Mouse (Mus musculus) cerebellum, adult 9-10 months (tissue): ENCODE data around the gene Ppp3ca.
"Not testable (repeated sequence)": the region's sequence is repeated elsewhere in the genome, so short reads cannot be mapped to it uniquely, and the experiment has no call there.

ENCODE experiments used
- DNase-seq: peaks from one replicate; pipeline ENCODE4 v3.0.0; 2022

Ppp3ca gene

DNA sequence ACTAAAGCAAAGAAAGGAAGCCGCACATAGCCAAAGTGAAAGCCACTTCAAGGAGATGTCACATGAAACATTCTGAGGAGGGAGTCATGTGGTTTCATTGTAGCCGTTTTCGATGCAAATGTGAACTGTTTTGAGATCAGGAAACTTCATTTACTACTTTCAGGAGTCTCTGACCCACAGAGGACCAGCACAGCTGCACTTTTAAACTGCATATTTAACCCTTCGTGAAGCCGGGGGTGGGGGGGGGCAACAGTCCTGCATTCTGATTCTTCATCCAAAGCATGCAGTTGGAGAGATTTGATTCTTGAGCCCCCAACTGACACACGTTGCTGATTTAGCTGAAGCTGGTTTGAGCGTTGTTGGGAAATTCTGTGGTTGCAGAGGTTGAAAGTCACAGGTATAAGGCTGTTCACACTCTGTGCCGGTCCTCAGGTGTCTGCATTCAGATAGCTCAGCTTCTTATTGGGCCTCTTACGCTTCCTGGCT, 18.2 kb downstream of the Ppp3ca start:
- no peak for DNase-seq

DNA sequence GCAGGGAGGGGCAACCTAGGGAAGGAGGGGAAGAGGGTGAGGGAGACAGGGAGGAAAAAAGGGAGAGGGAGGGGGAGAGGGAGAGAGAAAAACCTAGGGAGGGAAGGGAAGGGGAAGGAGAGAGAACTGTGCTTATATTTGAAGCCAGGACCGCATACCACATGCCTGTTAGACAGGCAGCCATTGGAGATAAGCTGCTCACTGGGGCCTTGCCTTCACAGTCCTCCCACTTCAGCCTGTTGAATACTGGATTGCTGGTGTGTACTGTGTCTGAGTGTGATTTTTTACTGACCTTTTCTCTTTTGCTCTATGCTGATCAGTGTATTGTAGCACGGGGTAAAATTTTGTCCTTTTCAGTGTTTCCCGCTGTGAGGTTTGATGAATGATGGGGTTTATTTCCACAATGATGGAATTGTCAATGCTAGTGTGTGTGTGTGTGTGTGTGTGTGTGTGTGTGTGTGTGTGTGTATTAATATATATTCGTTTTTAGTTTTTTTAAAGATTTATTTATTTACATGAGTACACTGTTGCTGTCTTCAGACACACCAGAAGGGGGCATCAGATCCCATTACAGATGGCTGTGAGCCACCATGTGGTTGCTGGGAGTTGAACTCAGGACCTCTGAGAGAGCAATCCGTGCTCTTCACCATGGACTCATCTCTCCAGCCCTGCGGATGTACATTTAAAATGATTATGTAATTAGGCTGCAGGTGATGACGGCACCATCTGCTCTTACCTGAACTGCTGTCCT, 20.0 kb downstream of the Ppp3ca start:
- no peak for DNase-seq

DNA sequence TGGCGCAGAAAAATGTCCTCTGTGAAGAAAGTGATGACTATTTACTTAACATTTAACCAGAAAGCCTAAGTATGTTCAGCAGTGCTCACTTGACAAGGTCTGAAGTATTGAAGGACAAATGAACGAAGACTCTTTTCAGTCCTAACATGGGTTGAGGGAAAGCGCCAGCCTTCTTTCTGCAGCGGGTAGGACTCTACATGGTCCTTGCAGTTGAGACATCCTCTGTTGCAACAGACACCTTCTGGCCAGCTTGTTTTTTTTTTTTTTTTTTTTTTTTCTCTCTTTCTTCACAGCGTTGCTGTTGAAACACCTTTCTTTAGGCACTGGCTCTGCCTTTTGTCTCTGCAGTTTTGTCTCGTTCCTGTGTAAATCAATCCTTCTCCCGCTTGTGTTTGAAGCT, 22.1 kb downstream of the Ppp3ca start:
- DNase-seq, result no peak

DNA sequence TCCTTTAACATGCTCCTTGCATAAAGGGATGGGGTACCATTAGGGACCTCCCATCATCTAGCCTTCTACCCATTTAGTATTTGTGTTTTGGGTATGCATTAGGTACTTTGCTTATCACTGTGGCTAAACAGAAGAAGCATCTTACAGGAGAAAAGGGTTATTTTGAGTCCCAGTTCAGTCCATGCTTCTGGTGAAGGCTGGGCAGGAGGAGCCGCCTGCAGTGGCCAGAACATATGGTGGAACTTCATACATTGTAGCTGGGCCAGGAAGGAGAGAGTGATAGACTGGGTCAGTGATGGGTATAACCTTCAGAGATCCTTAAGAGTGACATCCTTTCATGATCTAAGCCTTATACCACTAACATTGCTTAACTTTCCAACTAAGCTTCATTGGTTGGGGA, 23.6 kb downstream of the Ppp3ca start:
- peak; percentile 68 for DNase-seq

DNA sequence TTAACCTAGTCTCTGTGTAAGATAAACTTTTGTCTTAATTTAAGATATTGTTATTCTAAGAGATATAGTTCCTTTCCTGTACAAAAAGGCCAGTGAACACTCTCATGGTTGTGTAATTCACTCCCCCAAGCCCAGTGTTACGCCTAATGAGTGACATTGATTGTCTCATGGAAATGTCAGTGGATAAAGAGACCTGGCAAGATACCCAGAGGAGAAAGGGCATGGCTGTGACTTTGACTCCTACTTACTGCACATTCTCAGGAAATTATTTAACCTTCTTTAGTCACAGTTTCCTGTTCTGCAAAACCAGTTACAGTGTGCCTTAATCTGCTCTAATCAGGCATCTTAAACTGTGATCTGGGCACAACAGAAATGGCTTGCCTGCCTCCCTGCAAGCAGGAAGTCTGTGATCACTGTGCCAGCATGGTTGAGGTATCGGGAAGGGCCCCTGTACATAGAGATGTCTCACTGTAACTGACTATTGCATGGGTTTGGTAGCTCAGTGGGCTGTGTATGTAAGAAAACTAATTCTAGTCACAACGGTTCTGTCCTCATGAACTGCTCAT, 27.8 kb downstream of the Ppp3ca start:
- no peak for DNase-seq

DNA sequence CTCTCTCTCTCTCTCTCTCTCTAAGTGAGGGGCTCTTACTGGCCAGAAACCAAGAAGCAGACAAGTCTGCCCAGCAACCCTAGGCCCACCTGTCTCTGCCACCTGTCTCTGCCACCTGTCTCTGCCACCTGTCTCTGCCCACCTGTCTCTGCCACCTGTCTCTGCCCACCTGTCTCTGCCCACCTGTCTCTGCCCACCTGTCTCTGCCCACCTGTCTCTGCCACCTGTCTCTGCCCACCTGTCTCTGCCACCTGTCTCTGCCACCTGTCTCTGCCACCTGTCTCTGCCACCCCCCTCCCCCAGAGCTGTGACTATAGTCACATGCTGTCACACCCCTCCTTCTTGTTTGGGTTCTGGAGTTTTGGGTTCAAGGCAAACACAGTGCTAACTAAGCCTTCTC, 29.8 kb downstream of the Ppp3ca start:
- not testable (repeated sequence) for DNase-seq

DNA sequence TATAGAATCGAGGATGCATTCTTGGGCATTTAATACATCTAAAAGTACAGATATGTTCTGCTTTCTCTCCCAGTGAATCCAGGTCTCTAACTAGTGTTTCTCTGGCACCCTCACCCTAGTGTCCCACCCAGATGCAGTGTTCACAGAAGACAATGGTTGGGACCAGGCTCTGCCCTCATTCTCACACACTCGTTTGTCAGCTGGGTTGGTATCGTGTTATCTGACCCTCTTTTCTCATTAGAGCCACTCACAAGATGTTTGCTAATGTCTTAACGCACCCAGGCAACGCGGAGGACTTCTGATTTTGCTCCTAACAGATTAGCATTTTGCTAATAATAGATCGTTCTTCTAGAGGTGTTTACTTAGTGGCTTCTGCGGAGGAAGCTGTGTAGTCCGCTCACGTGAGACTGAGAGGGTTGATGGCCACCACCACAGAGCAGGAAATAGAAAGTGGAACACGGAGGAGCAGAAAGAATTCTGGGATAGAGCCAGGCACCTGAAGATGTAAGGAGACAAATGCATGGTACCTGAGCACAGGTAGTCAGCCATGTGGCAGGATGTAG, 30.6 kb downstream of the Ppp3ca start:
- no peak for DNase-seq

DNA sequence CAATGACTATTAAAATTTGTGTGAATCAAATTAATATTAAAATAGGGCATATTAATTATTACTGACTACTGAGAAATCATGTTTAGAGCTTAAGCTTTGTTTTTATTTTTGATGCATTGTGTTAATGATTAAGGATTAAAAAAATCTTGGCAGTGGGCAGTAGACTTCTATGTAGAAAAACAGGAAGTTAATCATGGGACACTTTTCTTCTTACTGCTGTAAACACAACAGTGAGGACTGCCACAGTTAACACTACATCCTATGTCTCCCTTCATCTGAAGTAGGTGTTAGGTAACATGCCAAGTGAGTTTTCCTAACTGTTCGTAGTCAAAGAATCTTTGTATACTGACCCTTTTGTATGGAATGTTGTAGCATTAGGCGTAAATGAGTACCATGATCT, 32.9 kb downstream of the Ppp3ca start:
- DNase-seq, result no peak

DNA sequence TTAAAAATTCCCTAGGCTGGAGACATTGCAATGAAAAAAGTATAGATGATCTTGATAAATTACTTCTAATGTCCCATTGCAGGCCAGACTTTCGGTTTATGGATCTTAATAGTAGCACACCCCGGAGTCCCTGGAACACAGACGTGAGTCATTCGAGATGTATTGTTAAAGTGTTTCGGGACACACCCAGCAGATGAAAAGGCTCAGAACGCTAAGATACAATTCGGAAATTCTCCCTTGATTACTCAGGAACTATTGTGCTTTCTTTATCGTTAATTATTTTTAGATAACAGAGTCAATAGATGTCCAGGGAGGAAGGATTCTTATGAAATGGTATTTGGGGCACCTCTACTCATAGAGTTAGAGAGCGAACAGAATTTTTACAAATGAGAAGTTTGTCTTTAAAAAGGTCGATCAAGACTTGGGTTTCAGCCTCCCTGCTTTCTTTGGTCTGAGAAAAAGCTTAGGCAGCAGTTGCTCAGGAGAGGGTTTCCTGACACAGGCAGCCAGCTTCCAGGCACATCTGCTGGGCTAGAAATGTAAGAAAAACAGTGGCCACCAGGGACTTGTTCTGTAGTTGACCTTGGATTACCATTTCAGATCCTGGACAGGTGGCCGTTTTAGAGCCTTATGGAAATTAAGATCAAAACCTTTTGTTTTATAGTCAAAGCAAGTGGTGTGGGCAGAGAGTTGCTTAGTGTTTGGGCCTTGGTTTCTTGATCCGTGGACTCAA, 34.8 kb downstream of the Ppp3ca start:
- no peak for DNase-seq

DNA sequence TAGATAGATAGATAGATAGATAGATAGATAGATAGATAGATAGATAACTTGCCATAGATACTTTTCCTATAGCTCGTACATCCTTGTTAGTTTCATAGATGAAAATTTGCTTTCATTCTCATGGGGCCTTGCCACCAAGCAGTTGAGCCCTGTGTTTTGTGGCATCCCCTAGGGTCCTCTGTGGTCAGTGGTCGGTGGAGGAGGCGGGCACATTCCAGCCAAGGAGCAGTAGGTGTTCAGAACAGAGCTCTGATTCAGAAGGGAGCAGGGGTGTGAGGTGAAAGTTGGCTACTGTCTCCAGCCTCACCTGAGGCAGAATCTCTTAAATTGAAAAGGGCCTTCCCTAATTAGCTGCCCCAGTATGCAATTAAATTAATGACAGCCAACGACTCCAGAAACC, 36.1 kb downstream of the Ppp3ca start:
- no peak for DNase-seq

DNA sequence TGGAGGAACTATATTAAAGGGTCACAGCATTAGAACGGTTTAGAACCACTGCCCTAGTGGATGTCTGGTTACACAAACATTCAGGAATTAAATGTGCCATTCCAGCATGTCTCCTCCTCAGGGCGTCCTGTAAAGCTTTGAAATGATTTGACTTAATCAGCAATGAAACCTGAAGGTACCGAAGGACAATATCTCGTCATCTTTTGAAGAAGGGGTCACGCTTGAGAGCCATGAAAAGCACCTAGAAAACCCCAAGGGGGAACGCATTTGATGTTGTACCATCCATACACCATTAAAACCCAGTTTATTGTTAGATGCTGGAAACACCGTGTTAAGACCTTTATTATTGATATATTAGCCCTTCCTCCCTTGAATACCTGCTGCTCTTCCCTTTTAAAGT, 36.8 kb downstream of the Ppp3ca start:
- no peak for DNase-seq

DNA sequence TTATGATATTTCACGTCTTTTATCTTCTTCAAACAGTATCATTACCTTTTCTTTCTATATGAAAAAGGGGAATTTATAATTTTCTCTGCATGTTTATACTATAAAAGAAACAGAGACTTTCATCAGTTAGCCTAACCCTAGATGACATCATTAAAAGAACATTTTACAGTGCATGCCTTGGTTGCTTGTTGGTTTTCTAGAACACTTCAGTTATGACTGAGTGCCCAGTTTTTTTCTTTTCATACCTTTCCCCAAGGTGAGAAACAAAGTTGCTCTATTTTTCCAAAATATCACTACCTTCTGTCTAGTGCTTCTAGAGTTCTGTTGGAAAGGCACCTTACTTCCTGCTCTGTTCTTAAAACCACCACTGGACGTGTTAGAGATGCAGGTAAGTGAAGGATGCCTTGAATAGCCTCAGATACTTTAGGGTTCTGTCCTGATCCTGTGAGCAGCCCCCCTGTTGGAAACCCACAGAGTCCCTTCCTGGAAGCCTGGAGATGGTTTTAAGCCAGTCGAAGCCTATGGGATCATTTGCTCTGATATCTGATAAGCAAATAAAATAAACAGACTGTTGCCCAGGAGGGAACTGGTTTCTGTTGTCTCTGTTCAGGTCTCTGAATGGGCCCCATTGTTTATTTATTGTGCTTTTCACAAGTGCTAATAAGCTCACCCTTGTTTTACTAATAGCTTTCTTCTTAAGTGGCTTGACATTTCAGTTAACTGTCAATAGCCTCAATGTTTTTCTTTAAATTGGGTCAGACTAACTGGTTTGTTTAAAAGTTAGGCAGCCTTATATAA, 37.5 kb downstream of the Ppp3ca start:
- no peak for DNase-seq

DNA sequence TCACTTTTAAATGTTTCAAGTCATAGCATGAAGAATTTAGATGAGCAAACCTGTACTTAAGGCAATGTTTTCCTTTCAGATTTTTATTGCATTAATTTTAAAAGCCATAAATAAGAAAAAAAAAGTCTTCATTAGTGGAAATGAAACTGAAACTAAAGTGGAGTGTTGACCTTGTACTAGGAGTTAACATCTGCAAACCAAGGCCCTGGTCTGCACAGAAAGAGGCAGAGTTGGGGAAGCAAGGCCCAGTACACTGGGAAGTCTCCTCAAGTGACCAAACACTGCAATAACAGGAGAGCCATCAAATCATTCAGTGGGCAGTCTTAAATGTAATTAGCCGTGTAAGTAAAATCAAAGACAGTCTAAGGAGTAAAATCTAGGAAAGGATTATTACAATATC, 38.3 kb downstream of the Ppp3ca start:
- no peak for DNase-seq

DNA sequence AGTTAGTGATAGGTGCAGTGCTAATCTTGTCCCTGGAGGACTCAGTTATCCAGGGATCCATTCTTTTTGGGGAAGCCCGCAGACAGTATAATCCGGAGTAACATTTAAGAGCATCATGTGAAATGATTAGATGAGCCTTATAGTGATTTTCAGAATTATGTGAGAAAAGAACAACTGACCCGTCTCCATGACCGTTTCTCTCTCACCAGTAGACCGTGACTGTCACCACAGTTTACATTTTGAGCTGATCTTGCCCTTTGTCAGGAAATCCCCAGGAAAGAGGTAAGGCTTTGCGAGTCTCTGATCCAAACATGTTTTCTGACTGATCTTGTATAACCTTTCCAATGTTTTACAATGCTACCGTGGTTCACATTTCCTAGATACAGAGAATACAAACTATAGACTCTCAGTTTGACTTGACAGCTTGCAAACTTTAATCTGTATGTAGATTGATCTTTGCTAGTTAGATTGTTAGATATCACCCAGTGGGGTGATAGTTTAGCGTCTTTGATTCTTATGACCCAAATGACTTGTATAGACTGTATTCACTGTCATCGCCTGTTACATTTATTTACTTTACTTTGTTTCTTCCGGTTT, 40.5 kb downstream of the Ppp3ca start:
- no peak for DNase-seq

DNA sequence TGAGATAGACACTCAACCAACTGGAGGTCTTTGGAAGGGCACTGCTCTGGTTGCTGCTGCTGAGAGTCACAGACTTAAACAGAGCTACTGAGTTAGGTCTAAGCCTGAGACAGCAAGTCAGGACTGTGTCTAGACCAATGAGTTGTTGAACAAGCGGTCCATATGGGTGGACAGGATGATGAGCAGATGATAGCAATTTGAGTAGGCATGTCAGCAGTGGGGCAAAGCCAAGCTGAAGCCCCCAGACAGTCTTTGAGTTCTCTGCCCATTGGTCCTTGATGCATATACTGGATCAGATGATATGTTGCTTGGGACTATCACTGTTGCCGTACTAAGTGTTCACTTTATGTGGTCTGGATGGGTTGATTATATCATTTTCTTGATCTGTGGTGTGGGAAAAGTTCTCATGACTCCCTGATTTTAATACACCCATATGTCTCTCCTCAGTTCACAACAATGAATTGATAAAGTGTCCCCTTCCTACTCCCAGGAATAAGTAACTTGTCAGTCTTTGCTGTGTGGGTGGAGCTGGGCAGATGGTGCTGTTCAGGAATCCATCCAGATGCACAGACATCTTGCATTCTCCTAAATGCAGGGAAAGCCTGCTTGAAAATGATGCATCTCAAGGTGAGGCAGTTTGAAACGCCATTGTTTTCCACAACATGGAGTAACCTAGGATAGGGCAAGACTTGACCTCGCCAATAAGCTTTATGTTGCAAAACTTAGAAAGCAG, 44.5 kb downstream of the Ppp3ca start:
- no peak for DNase-seq

DNA sequence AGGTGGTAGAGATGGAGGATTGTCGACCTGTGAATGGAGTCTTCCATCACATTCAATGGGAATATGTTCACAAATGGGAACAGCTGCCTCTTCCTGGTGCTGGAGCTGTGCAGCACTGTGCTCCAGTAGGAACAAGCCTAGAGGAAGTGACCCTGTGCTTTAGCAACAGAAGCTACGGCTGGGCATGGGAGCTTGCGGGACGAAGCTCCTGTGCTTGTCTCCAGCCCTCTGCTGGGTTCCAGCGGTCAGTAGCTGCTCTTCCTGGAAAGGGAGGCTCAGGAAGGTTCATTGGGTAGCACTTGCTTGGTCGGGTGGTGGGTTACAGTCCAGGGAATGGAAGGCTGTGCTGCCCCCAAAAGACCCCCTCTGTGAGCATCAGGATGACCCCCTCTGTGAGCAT, 46.3 kb downstream of the Ppp3ca start:
- DNase-seq, result no peak

DNA sequence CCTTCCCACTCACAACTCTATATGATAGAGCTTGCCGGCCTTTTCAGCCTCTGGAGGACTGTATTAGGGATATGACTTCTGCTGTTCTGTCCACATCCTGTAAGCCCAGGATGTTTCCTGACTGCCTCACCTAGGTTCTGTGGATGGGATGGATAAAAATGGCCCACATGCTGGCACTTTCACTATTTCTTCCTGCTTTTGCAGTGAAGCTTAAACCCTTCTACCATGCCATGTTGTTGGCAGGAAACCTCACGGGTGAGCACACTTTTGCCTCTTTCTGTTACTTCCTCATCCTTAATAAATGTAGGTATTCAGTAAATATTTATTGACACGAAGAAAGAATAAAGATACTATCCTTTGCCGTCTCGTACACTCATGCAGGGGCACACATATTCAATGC, 48.5 kb downstream of the Ppp3ca start:
- DNase-seq, result no peak

DNA sequence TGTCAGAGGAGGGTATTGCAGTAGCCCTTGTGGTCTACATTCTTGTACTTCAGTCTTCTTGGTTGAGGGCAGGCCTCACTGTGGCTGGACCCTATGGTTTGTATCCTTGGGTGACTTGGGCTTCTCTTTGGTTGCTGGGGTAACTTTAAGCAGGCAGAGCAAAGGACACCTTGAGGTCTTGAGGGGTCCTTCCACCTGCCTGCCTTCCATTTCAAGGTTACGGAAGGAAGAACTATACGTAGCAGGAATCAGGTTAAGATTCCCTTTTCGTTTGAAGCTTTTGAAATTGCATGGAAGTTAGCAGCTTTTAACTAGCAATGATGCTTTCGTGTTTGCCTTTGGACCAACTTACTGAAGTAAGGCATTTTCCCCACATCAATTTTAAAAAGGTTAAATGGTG, 51.3 kb downstream of the Ppp3ca start:
- DNase-seq, result no peak

DNA sequence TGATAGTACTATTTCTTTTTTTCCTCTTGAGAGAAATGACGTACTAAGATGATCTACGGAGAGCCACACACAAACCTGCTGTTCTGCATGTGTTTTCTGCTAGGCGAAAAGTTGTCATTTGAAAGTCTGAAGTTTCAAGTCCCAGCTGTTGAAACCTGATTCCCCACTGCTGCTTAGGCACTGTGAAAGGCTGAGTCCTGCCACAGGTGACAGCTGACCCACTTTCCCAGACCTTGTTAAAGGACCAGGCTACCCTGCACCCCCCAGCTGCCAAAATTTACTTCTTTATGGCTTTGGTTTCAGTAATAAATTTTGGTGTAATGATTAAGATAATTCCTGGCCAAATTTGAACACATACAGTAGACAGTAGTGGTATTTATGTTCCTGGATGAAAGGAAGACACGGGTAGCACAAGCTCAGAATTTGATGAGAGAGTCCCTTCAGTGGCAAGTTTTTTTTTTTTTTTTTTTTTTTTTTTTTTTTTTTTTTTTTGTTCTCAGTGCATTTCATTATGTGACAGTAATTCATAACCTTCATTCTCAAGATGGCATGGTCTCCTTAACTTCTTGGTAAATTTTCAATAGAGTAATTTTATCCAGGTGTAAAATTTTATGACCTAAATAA, 52.0 kb downstream of the Ppp3ca start:
- no peak for DNase-seq

DNA sequence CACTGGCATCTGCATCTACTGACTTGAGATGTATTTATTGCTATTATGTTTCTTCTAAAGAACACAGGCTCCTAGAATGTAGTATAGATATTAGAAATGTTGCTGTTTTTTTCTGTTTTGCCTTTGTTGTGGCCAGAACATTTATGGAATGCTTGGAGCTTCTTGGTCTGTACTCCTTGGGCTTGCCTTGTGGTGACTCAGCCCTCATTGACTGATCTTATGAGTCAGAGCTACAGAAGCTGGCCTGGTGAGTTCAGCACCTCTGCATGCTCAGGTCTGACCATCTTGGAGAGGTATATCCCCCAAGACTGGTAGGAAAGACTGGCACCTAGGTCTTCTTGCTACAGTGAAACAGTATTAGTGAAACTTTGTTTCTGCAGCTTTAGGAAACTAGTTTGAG, 52.6 kb downstream of the Ppp3ca start:
- no peak for DNase-seq
